Mouse (Mus musculus) B cell, adult (primary cell): ENCODE data around the gene Tcaf3. TPM values are rescaled to one million over a fixed set of nuclear protein-coding genes. Genes with fewer than 3 reads are reported as not detected.

ENCODE experiments used
- total RNA-seq: library from RNA; stranded (reverse); gene quantifications from 4 replicates; pipeline ENCODE4 v1.2.4, GENCODE M21; 2023; ENCODE audit not compliant: inconsistent age

The Tcaf3 gene
- total RNA-seq, result not detected in 4 replicates

DNA sequence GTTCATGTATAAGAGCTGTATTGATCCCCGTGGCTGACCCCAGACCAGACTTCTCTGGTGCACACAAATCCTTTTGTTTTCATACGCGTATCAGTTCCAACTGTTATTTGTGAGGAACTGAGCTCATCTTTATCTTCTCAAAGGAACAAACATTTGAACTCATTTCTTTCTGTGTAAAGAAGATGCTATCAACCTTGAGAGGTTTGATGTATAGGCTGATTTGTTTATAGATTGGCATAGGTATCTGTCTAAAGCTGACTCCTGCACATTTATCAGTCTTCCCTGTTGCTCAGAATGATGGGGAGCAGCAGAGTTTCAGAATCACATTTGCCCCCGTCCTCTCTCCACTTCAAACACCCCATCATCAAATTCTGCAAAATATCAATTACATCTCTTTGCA is at the start of gene Tcaf3:
Tcaf3 (minus strand) TSS at position 101 of the 400 bp plus-strand sequence.

DNA sequence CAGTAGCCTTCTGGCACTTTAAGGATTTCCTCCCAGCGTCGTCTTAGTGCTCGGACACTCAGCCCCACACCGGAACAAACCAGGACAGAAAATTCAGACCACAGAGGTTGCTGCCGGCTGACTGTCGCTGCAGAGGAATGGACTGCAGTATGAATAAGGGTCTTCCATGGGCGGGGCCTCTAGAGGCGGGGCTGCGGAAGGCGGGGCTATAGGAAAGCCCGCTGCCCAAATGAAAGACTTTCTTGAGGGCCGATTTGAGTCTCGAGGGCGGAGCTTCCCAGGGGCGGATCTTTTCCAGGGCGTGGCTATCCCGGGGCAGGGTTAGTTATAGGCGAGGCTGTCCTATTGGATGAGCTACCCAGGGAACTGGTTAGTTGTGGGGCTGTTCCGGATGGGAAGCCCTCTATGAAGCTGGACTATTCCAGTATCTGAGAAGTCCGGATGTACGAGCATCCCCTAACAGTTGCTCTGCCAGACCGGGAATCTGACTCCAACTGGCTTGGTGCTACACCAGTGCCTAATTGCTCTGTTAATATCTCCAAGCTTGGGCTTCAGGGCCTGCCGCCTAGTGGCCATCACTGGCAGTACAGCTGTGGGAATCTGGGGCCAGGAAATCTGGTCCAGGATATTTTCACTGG is 47.5 kb upstream of the Tcaf3 start, which contains the start of gene Tcaf2:
Tcaf2 (minus strand) TSS at position 343 of the 638 bp plus-strand sequence.

DNA sequence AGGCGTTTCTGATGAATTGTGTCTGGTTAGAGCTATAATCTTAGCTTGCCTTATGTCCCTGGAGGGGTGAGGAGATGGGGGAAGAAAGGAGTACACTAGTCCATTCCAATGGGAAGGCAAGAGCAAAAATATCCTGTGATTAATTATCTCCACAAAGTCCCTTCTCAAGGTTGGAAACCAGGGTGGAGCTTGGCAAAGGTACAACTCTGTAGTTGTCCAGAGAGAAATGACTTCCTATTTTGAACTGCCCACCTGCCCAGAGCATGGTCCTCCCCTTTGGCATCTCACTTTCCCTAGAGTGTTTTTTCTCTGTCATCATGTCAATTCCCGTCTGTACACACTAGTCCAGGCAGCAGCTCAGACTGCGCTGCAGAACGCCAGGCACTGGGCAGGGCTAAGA is 50.0 kb downstream of the Tcaf3 start, which contains the start of gene Olfr455:
Olfr455 (minus strand) TSS at position 127 of the 400 bp plus-strand sequence.

Other genes starting within 250 kb of the Tcaf3 start
- gene Zyx, start 248.1 kb downstream of the Tcaf3 start, total RNA-seq, result 73.9 to 79.6 TPM (median 78.8 TPM) in 4 replicates
- gene Epha1, start 224.4 kb downstream of the Tcaf3 start, total RNA-seq, result 0.22 TPM in 1 of 4 replicates, not detected in the others
- gene Tas2r143, start 197.5 kb downstream of the Tcaf3 start, total RNA-seq, result 0.60 to 1.0 TPM (median 0.86 TPM) in 3 of 4 replicates, not detected in the other
- 0.81 TPM in 1 of 4 replicates, not detected in the others for gene Tas2r135, start 192.3 kb downstream of the Tcaf3 start, total RNA-seq
- gene Tas2r126, start 163.2 kb downstream of the Tcaf3 start, total RNA-seq, result 0.78 TPM in 1 of 4 replicates, not detected in the others
- gene Olfr458, start 132.5 kb downstream of the Tcaf3 start, total RNA-seq, result not detected in 4 replicates
- not detected in 4 replicates for gene Olfr457, start 121.4 kb downstream of the Tcaf3 start, total RNA-seq
- not detected in 4 replicates for gene Olfr456, start 110.5 kb downstream of the Tcaf3 start, total RNA-seq
- gene Olfr455, start 50.1 kb downstream of the Tcaf3 start, total RNA-seq, result not detected in 4 replicates
- not detected in 4 replicates for gene Tcaf2, start 47.6 kb upstream of the Tcaf3 start, total RNA-seq
- not detected in 4 replicates for gene Tcaf1, start 112.4 kb upstream of the Tcaf3 start, total RNA-seq
- gene Olfr453, start 141.7 kb upstream of the Tcaf3 start, total RNA-seq, result not detected in 4 replicates
- gene Olfr38, start 158.7 kb upstream of the Tcaf3 start, total RNA-seq, result not detected in 4 replicates
- not detected in 4 replicates for gene Olfr452, start 187.4 kb upstream of the Tcaf3 start, total RNA-seq
- not detected in 4 replicates for gene Olfr450, start 214.2 kb upstream of the Tcaf3 start, total RNA-seq
- not detected in 4 replicates for gene Olfr449, start 236.7 kb upstream of the Tcaf3 start, total RNA-seq